Mouse (Mus musculus) adrenal gland, adult (tissue): ENCODE measurements at regions not wholly inside any gene's neighbourhood (a gene's known extent, or its start where the extent isn't known, plus 50 kb on each side); places are given as distances from the start of the nearest gene placed in this dataset.

Experiments
- DNase-seq, 2 experiments: peaks; one replicate each; pipeline ENCODE4 v3.0.0; 2022 to 2023; ENCODE audit warnings: low spot score in 1 of 2; ENCODE audit not compliant: inconsistent age in 2 of 2

GRCm38 (mm10) chr1:108339827-108340226, 750.0 kb downstream of the Serpinb8 start:
- DNase-seq: no peak

GRCm38 (mm10) chr1:108341352-108341751, 751.5 kb downstream of the Serpinb8 start:
- DNase-seq: no peak

GRCm38 (mm10) chr1:108363788-108364187, 774.0 kb downstream of the Serpinb8 start:
- DNase-seq: no peak

DNA sequence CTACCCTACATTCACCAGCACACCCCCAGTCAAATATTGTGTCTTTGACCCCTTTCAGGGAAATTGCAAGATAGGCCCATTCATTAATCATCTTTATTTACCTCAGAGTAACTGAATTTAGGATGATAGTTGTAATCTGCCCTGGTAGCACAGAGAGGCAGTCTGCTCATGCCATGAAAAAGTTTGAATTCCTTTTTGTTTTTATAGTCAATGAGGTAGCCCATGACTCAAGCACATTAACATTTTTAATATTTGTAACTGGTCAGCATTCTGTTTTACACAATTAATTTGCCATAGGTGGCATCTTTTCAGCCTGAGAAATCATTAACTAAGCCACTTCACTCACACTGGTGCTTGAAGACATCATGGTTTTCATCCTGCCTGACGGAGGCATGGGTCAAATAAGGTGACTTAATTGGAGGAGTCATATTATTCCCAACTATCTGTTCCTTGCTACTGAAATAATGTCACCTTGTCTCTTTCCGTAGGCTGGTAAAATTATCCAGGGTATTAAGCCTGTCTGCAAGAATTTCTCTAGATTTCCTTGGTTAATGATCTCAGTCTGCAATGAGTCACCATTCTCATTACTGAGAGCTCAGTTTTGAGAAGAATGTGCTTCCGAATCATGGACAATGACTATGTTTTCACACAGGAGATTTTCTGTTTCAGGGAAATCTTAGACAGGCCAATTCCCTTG, 780.2 kb downstream of the Serpinb8 start:
- DNase-seq: no peak

DNA sequence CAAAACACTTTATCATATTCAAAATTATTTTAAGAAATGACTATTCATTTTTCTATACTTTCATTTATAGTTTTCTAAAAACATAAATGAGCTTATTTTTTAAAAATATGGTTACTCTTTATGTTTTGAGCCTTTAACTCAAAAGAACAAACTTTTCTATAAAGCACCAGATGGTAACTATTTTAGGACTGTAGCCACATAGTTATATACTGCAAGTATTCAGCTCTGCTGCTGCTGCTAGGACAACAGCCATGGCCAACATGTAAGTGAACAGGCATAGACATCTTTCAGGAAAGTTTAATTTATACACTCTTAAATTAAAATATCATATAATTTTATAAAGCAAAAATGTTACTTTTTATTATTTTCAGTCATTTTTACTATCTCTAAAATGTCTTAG, 800.1 kb downstream of the Serpinb8 start:
- no peak for DNase-seq

DNA sequence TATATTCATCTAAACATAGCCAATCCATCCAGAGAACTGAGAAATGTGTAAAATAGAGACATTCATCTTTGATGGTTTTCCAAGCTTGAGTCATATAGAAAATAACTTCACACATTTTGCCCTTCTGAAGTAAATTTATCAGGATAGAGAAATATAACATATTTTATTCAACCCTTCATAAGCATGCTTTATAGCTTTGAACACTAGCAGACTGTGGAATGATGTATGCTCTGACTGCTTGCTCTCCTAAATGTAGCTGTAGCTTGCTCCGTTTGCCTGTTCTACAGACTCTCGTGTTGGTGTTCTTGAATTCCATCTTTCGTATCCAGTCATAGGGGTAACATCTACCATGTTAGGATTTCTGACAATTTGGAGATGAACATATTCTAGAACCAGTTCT, 800.7 kb downstream of the Serpinb8 start:
- no peak for DNase-seq

- no peak for DNase-seq
Measured at GRCm38 (mm10) chr1:108439845-108440244, 850.0 kb downstream of the Serpinb8 start.

GRCm38 (mm10) chr1:108452776-108453175, 863.0 kb downstream of the Serpinb8 start:
- no peak for DNase-seq

GRCm38 (mm10) chr1:108472031-108472430, 882.2 kb downstream of the Serpinb8 start:
- no peak for DNase-seq

DNA sequence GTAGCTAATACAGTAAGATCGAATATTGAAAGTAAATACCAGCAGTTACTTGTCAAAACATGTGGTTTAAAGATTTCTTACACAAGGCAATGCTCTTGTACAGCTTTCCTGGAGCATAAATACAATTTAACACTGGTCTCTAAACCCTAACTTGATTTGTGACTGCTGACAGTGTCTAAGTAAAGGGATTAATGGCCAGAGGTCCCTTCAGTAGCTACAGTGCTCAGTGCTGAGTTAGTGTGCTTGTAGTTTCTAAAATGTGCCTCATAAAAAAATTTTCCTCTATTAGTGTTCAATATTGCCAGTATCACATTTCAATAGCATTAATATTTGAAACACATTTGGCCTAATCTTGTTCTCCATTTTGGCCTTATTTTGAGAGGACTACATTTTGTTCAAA, 909.0 kb downstream of the Serpinb8 start:
- DNase-seq: no peak

- no peak for DNase-seq
Measured at GRCm38 (mm10) chr1:108527424-108527823, 937.6 kb downstream of the Serpinb8 start.

- DNase-seq: no peak
Measured at GRCm38 (mm10) chr1:108538238-108538637, 948.4 kb downstream of the Serpinb8 start.

DNA sequence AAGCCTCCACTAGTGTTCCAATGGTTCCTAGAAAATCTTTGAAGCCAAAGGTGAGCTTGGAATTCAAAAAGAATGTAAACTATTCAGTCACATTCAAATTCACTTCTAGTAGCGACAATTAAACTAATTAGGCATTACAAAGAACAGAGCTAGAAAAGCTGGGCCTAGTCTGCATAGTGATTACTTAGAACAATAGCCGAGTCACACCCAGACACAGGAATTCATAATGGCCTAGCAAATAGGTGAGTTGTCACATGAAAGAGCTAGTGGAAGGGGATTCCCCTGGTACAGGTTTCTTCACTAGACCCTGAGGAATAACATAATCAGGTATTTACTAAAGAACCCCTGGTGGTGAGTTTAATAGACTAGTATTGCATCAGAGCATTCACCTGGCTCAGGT, 958.9 kb downstream of the Serpinb8 start:
- DNase-seq: no peak

DNA sequence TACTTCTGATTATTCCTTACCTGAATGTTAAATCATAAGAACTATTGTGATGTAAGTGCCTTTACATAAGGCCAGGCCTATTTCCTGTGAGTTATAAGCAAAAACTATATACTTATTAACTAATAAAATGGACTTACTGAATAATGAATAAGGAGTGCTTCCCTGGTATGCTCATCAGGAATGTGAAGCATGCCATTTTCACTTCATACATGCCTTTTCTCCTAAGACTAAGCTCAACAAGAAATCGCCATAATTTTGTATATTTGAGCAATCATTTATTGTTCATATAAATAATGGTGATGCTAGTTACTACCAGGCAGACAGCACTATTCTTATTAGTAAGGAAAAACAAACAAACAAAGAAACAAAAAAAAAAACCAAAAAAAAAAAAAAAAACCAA, 969.1 kb downstream of the Serpinb8 start:
- no peak for DNase-seq

DNA sequence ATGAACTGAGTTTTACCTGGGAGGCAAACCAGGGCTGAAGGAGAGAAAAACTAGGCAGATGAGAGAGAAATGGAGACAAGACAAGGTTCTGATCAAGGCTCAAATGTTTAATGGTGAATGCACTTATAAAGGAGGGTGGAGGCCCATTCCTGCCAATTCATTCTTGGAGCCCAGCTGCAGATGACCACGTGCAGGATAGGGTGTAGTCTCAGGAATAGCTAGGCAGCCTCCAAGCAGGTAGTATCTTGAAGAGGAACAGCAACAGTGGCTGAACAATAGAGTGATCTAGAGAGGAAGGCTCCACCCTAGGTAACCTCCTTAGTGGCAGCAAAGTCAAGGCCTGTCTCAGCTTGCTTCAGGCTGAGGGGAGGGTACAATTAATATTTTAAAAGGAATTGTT, 973.2 kb downstream of the Serpinb8 start:
- no peak for DNase-seq

DNA sequence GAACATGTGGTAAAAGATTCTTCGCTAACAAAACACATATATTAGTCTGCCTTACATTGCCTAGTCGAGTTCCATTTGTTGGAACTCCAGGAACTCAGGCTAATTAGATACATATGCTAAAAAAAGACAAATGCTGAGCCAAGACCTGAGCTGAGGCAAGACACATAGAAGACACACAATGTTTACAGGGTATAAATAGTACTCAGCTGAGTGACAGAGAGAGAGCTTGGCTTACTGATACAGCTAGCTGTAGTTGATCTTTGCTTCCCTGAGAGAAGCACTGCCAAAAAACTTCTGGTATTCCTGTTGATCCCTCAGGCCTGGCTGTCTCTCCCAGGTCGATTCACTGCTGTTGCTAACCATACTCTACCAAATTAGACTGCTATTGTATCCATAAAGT, 982.2 kb downstream of the Serpinb8 start:
- DNase-seq: no peak

- no peak for DNase-seq
Measured at GRCm38 (mm10) chr1:108572765-108573164, 983.0 kb downstream of the Serpinb8 start.

GRCm38 (mm10) chr1:108576806-108577205, 987.0 kb downstream of the Serpinb8 start:
- peak in 1 of 2 experiments; percentile 53 for DNase-seq

DNA sequence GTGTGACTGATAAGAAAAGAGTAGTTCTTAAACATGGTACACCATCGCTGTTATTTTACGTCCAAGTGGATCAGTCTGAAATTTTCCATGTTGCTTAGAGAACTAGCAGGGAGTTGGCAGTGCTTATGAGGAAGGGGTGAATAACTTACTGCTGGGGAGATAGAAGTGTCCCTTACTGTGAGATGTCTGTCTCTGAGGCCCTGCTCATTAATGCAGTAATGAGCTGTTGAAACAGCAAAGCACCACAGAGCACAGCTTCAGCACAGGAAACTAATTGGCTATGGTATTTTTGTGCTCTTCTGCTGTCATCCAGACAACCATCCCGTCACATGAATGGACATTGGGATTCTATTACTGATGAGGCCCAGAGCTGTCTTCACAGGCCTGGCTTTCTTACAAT, 988.0 kb downstream of the Serpinb8 start:
- no peak for DNase-seq

GRCm38 (mm10) chr1:108592720-108593422, 1003.1 kb downstream of the Serpinb8 start:
- no peak for DNase-seq

DNA sequence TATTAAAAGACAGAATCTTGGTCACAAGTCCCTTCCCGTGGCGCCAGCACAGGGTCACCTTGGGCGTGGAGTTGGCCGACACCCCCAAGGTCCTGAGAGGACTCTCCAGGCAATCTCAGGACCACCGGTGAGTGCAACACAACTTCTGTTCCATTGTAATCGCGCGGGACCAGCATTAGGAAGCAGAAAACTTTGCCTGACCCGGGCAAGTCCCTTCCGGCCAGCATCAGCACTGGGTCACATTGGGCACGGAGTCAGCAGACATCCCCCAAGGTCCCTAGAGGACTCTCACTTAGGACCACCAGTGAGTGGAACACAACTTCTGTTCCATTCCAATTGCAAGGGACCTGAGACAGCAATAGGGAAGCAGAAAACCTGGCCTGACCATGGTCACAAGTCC, 1007.3 kb downstream of the Serpinb8 start:
- DNase-seq: no peak
